Mouse (Mus musculus) c-Kit-positive CD71-positive TER-119-positive erythroid progenitor cells, embryonic 14.5 days (primary cell): ENCODE results near the gene Bmp2k.
A peak's percentile ranks its signal among the peaks of the same experiment; 100 is the strongest.
"Not testable (repeated sequence)": the region's sequence is repeated elsewhere in the genome, so short reads cannot be mapped to it uniquely, and the experiment has no call there.

Source experiments
- DNase-seq: peaks from one replicate; pipeline ENCODE4 v3.0.0-alpha.2; 2013; ENCODE audit warnings: low spot score

Gene Bmp2k

DNA sequence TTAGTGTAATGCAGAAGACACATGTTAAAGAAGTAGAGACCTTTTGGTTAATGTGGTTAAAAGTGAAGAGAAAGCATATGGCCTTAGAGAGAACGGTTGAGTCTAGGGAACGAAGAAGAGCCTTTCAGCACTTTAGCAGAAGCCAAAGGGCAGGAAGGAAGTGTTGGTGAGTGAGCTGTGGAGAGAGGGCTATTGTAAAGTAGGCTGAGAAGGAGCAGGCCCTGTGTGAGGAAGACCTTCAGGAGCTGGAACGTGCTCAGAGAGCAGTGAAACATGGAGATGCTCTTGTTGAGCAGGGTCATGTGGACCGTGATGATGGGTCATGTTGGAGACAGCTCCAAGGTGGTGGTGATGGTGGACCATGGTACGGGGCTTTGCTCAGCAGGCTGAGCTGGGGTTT lies 4.8 kb downstream of the Bmp2k start:
- DNase-seq, result no peak

- no peak for DNase-seq
These were observed 5.4 kb downstream of the Bmp2k start for GRCm38 (mm10) chr5:97002937-97003336.

- DNase-seq, result no peak
These were observed 6.9 kb downstream of the Bmp2k start for GRCm38 (mm10) chr5:97004178-97005030.

DNA sequence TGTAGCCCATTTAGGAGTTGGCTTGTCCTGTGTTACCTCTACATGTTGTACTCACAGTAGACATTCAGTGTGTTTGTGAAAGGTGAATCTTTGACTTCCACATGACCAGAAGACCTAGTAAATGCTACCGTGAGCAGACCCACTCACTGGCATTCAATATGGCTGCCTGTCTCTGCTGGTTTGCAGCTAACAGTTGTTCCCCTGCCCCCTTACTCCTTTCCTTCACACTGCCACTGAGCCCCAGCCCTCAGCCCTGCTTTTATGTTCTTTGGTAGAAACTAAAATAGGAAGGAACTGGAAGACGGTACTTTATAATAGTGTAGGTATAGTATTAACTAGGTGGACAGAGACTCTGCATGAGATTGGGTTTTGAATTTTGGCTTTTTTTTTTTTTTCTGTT lies 8.4 kb downstream of the Bmp2k start:
- no peak for DNase-seq

GRCm38 (mm10) chr5:97006929-97007328 lies 9.4 kb downstream of the Bmp2k start:
- DNase-seq, result peak; percentile 55

DNA sequence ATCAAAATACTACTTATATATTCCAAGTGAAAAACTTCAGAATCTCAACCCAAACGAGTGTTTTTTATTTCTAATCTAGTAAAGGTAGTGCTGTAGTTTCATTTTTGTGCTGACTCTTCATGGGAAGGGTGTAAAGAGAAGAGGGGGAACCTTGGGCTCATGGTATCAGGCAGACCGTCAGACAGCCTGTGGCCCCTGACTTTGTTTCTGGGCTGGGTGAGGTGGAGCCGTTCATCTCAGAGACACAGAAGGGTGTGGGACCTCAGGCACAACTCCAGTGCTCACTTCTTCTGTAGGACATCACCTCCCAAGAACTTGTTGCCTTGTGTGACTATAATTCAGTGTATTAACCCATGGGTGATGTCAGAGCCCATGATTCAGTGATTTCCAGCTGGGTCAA lies 10.0 kb downstream of the Bmp2k start:
- peak; percentile 81 for DNase-seq

GRCm38 (mm10) chr5:97009140-97009539 lies 11.7 kb downstream of the Bmp2k start:
- DNase-seq, result not testable (repeated sequence)

GRCm38 (mm10) chr5:97009601-97010335 lies 12.3 kb downstream of the Bmp2k start:
- DNase-seq, result peak; percentile 79

DNA sequence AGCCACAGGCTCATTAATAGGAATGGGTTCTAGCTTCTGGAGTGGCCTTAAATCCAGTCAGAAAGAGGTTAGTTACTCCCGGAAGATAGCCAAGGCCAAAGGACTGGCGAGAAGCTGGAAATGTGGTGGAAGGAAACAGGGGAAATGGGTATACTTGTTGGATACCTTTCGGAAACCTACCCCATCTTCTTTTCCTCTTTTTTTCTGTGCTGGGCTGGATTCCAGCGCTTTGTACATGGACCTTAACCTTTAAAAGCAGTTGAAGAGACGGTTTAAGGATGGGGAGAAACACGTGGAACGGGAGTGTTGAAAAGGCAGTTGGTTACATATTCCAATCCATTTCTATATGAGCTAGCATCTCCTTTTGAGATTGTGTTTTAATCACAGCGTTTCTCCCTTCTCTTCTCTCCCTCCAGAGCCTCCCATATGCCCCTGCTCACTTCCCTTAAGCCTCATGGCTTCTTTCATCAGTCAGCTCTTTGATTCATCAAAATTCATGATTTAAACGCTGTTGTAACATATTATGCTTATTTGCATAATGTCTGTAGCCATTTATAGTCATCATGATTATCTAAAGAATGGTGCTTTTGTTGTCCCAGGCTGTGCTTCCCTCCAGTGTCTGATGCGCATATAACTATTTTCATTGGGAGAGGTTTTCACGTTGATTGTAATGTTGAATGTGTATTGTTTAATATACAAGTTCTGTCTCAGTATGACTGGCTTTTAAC lies 18.5 kb downstream of the Bmp2k start:
- DNase-seq, result no peak

DNA sequence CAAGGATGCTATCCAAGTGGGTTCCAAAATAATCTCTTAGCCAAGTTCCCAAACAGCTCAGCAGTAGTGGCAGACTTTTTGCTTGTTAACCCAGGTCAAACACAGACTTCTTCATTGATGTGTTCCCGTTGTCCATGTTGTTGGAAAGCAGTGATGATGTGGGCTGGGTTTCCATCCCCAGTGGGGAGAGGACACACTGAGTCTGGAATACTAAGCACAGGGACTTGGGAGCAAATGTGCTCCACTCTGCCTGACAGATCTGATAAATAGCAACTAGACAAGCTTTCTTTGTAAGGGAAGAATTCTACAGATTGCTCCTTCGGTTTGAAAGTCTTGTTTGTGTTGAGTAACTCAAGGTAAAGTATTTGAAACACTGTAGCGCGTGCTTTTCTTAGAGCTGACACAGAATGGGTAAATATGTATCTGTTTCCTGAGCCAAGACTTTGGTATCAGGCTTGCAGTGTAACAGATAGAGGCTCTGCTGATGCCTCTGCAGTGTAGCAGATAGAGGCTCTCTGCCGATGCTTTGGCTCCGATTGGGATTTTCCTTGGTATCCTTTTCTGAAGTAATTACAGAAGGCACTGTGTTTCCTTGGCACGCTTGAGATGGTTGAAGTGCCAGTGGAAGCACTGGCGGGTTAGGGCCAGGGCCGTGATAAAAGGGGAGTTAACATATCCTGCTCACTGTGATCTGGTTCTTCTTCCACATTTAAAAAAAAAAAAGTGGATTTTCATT lies 19.5 kb downstream of the Bmp2k start:
- no peak for DNase-seq

DNA sequence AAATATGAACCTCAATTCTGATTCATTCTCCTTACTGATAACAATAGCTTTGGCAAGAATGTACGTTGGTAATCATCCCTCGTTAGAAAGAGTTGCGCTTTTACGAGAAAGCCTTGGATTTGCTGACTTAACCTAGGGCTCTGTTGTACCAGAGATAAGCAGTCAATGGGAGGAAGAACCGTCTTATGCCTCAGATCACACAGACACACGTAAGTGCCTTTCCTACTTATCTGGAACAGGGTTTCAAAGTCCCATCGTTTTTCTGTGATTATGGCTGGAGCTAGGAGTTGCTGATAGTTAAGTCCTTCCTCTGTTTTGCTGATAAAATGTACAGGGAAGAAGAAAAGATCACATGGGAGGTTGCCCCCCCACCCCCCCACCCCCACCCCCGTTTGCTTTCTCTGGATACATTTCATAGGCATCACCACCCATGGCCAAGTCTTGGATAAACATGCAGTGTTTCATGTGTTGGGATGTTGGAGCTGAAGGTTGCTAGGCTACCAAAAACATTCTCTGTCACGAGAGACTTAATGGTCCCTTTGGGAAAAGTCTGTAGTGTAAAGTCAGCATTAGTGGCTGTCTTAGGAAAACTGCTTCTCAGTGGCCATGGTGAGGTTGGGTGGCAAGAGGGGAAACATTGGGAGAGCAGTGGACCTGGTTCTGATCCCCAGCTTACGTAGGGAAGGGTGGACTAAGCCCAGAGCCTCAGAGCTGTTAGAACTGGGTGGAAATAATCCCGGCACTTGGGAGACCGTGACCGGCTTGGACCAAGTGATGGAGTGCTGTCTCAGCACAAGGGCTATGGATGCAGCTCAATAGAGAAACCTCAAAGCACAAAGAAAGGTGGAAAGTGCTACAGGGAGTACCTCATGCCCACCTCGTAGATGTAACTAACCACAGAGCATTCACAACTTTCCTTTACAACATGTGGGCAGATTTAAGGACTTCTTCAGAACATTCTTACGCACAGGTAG lies 25.1 kb downstream of the Bmp2k start:
- DNase-seq, result peak; percentile 72

DNA sequence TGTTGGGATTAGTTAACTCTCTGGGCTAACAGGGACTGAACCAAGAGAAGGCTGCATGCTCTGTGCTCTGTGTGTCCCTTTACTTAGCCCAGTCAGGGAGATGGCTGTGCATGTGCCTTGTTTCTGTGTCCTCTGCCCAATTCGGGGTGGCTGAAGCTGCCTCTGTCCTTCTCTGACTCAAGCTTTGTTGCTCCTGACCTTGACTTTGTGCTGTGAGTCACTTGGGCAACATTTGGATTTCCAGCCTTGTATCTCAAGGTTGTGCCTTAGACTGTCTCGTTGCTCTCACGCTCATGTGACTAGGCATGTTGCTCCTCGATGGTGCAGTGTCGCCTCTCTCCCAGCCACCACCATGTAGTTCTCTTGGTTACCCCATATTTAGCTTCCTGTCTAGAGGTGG lies 27.3 kb downstream of the Bmp2k start:
- no peak for DNase-seq

- no peak for DNase-seq
These were observed 28.2 kb downstream of the Bmp2k start for GRCm38 (mm10) chr5:97025650-97026049.

DNA sequence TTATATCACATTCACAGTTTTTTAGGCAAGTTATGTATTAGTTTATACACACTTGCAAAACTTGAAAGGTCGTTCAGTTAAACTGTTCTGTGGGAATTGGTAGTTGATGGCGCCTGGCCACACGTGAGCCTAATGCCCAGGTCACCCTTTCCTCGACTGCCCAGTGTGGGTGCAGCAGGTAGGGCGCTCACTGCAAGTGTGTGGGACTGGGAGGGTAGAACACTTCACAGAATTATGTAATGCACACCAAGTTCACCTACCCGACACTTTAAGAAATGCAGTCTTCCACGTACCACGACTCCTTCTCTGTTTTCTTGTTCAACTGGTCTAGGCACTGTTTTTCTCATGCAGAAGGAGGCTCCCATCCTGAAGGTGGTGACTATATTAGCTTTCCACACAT lies 30.5 kb downstream of the Bmp2k start:
- DNase-seq, result no peak

DNA sequence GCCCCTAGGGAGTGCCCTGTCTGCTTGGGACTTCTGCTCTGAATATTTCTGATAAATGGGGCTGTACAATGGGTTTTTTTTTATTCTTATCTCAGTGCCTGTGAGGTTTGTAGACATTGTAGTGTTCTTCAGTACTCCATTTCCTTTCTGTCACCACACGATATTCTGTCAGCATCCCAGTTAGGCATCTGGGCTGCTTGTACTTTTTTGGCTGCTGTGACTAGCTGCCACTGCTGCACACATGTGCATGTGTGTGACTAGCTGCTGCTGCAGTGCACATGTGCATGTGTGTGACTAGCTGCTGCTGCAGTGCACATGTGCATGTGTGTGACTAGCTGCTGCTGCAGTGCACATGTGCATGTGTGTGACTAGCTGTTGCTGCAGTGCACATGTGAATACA lies 31.4 kb downstream of the Bmp2k start:
- not testable (repeated sequence) for DNase-seq

DNA sequence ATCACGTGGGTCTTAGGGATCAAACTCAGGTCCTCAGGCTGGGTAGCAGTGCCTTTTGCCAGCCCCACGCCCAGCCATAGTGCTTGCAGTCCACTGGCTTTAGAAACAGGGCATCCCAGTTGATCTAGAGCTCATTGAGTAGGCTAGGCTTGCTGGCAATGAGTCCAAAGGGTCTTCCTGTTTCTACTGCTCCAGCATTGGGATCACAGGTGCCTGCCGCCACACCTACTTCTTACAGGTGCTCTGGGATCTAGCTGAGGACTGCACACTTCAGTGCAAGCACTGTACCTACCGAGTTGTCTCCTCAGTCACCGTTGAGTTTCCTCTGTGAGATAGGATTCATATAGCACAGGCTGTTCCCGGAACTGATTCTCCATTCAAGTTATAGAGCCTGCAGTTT lies 34.3 kb downstream of the Bmp2k start:
- DNase-seq, result no peak

GRCm38 (mm10) chr5:97045260-97045659 lies 47.8 kb downstream of the Bmp2k start:
- DNase-seq, result no peak

DNA sequence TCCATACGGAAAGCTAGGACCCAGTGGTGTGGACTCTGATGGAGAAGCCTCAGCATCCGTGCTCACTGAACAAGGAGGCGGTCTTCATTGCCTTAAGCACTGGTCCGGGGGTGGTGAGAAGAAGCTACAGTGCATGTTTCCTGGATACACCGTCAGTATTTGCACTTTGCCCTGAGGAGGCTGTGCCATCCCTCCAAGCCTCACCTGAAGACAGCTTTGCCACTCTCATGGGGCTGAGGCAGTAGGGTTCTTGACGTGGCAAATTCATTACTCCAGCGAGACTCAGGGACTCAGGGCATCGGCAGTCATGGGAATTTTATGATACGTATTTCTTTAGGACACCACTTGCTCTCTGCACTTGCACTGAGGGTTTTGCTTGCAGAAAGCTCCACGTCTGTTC lies 49.2 kb downstream of the Bmp2k start:
- DNase-seq, result no peak

- no peak for DNase-seq
These were observed 51.4 kb downstream of the Bmp2k start for GRCm38 (mm10) chr5:97048905-97049304.

GRCm38 (mm10) chr5:97054166-97054565 lies 56.7 kb downstream of the Bmp2k start:
- no peak for DNase-seq

DNA sequence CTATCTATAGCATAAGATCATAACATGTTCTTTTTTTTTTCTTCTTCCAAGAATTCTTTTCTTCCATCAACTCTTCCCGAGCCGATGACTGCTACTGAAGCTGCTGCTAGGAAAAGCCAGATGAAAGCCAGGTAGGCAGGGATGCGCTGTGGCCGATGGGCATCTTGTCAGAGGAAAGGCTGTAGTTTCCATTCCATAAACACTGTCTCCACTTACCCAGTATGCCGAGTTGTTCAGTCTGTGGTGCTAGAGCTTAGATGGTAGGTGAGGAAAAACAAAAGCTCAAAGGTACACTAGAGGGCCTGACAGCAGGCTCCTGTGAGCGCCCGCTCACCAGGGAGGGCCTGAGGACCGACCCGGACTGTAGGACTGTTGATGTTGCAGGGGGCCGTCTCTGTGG lies 57.3 kb downstream of the Bmp2k start:
- DNase-seq, result no peak
